Mouse (Mus musculus): ENCODE data around the gene Klhl22.

Klhl22 gene

DNA sequence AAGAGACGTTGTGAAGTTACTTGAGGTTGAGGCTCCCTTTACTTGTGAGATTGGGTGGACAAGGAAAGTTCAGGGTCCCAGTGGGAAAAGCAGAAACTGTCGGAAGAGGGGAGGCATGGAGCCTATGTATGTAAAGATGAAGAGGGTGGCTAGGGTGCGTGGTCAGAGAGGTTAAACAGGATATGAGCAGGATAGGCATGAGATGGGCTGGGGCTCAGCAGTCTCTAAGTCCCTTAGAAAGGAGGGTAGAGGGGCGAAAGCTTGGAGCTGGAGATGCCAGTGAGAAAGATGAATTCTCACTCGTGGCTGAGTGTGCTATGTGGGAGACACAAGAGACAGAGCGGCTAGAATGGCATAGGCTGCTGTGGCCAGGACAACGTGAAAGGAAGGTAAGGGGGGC is 73.4 kb downstream of the Klhl22 start, which contains the start of gene B830017H08Rik:
TSS of gene B830017H08Rik (plus strand) at position 301 of the 400 bp plus-strand sequence.
- DNase-seq (ENCODE audit: low read depth in 2 of 2, low spot score in 2 of 2): no peak

GRCm38 (mm10) chr16:17833321-17833680 is 73.9 kb downstream of the Klhl22 start:
- DNase-seq (ENCODE audit: low read depth in 2 of 2, low spot score in 2 of 2): no peak

- no peak for DNase-seq (ENCODE audit: low read depth in 2 of 2, low spot score in 2 of 2)
Measured at GRCm38 (mm10) chr16:17833681-17834399, 74.4 kb downstream of the Klhl22 start.

DNA sequence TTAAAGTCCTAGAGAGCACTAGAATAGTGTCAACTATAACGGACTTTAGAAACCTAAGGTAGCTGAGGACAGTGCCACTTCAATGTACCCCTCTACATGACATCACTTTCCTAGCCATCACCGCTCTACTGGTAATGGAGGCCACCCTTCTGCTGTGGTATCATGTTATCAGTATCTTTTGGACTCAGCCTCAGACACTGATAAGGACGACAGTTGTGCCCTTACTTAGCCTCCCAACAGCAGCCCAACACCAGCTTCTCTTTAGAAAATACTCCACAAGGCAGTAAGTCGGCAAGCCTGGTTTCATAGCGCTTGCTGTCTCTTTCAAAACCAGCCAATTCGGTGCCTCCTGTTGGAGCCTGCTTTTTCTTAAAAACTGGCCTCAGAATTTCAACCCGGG is 75.1 kb downstream of the Klhl22 start:
- no peak for DNase-seq (ENCODE audit: low read depth in 2 of 2, low spot score in 2 of 2)

- DNase-seq (ENCODE audit: low read depth in 2 of 2, low spot score in 2 of 2): no peak
Measured at GRCm38 (mm10) chr16:17835481-17835880, 76.1 kb downstream of the Klhl22 start.

- no peak for DNase-seq (ENCODE audit: low read depth in 2 of 2, low spot score in 2 of 2)
Measured at GRCm38 (mm10) chr16:17838051-17838450, 78.6 kb downstream of the Klhl22 start, which contains the start of gene Car15. TSS of gene Car15 (minus strand) at chr16:17838364.

- no peak for DNase-seq (ENCODE audit: low read depth in 2 of 2, low spot score in 2 of 2)
Measured at GRCm38 (mm10) chr16:17839976-17840375, 80.6 kb downstream of the Klhl22 start.

GRCm38 (mm10) chr16:17842437-17842836 is 83.0 kb downstream of the Klhl22 start:
- DNase-seq (ENCODE audit: low read depth in 2 of 2, low spot score in 2 of 2): no peak

All from CD8-positive naive resting alpha-beta T cell, adult 2 months (primary cell).